Mouse (Mus musculus) stomach, postnatal 0 days (tissue): Measurements from ENCODE around the gene Magi3.

ENCODE experiments used
- CTCF ChIP-seq: IDR thresholded peaks from 2 replicates; pipeline ENCODE4 v1.5.1; 2016; ENCODE audit warnings: antibody characterized with exemption, low read depth, mild to moderate bottlenecking, moderate library complexity
- EP300 ChIP-seq: optimal IDR thresholded peaks from 2 replicates; pipeline ENCODE3; 2016; ENCODE audit warnings: antibody characterized with exemption

DNA sequence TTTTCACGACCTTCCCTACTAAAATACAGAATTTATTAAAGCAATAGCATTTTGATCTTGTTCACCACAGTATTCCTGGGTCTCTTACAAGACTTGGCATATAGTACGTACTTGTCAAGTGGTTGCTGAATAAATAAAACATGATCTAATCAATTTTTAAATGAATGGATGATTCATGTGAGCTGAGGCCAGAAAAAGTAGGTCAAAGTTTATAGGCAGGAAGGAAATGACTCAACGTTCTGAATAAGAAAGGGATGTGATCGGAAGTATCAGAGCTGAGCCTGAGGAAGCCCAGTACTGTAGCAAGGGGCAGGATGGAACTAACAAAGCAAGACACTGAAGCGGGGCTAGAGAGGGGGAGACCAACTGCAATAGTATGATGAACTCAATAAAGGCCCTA, 127.4 kb downstream of the Magi3 start:
- TF ChIP-seq CTCF, result no peak
- no peak for TF ChIP-seq EP300
